Mouse (Mus musculus): ENCODE measurements around the gene Smndc1.

The Smndc1 gene

DNA sequence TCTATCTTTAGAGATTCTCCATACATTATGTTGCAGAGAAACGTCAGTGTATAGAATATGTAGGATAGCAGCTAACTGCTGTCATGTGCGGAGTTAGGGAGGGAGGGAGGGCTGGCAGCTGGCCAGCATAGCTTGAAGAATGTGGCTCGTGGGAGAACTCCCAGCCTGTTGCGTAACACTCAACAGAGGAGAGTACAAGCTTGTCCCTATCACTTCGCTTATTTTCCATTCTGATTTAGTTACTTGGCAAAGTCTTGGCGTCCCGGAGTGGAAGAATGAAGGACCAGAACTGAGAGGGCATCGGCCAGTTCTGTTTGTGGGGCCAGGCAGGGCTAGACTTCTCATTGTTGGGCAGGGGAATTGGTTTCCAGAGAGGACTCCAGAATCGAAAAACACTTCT lies 25.4 kb downstream of the Smndc1 start:
- in situ Hi-C loops (cut with MboI; ENCODE audit: low pct_unique_long_range_greater_than_20kb in 1 of 2, low sequenced_read_pairs in 2 of 2, unreplicated experiment in 1 of 2) = loop anchor here (5.0 to 25.0 kb wide), 3 partner anchors 118 to 303 kb away; no protein-coding TSS in a partner anchor

DNA sequence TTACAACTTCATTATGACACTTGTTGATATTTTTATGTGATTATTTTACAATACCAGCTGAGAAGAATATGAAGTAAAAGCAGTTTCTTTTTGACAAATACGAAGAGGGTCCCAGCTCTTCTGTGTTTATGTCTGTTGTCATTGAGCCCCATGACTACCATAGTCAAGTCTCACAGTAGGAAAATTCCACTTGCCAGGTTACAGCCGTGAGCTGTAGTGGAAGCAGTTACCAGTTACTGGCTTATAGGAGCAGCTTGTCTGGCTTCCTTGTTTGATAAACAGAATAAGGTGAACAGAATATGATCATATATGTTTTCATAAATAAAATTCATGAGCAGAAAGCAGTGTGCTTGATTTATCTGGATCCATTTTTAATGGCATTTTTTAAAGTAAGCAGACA lies 25.8 kb downstream of the Smndc1 start:
- in situ Hi-C loops (cut with MboI; ENCODE audit: low pct_unique_long_range_greater_than_20kb in 1 of 2, low sequenced_read_pairs in 2 of 2, unreplicated experiment in 1 of 2) = loop anchor here (5.0 to 25.0 kb wide), 3 partner anchors 117 to 302 kb away; no protein-coding TSS in a partner anchor

DNA sequence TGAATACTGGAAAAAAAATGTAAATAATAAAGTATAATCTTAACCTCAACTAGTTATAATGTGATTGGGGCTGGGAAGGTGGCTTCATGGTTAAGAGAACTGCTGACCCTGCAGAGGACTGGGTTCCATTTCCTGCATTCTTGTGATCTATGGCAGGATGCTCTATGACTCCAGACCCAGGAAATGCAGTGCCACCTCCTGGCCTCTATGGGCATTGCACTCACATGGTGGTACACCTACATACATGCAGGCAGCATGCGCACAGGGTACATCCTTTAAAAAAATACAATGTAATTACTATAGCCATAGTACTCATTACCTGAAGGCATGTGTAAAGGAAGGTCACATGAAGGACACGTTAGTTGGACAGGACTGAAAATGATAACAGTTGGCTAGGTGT lies 27.4 kb downstream of the Smndc1 start:
- in situ Hi-C loops (cut with MboI; ENCODE audit: low pct_unique_long_range_greater_than_20kb in 1 of 2, low sequenced_read_pairs in 2 of 2, unreplicated experiment in 1 of 2) = loop anchor here (5.0 to 25.0 kb wide), 3 partner anchors 116 to 301 kb away; no protein-coding TSS in a partner anchor

DNA sequence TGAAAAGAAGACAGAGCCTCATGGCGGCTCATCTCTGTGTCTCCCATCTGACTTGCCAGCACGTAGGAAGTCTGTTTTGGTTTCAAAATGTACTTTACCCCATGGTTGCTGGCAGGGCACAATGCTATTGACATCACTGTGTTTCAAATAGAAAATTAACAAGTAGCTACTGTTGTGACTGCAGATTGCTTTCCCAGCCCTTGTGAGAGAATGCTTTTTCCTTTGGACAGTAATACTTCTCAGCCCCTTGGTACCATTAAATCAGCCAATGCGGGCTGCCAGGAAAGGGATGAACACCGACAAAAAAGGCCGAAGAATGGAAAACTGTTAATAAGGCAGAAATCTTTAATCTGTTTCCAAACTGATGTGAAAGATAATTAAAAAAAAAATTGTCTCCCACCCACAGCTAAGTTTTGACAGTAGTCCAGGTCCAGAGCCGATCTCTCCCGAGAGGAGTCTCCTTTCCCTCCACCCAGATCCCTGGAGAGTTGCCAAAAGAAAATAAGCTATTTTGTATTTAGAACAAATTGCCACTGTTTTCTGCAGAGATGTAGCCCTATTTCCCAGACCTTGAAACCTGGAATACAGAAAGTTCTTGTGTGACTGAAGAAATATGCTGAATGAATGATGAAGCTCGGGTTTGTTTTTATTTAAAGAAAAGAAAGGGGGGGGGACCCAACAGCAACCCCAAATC lies 30.0 kb downstream of the Smndc1 start:
- in situ Hi-C loops (cut with MboI; ENCODE audit: low pct_unique_long_range_greater_than_20kb in 1 of 2, low sequenced_read_pairs in 2 of 2, unreplicated experiment in 1 of 2) = loop anchor here (5.0 to 25.0 kb wide), 3 partner anchors 113 to 298 kb away; no protein-coding TSS in a partner anchor

DNA sequence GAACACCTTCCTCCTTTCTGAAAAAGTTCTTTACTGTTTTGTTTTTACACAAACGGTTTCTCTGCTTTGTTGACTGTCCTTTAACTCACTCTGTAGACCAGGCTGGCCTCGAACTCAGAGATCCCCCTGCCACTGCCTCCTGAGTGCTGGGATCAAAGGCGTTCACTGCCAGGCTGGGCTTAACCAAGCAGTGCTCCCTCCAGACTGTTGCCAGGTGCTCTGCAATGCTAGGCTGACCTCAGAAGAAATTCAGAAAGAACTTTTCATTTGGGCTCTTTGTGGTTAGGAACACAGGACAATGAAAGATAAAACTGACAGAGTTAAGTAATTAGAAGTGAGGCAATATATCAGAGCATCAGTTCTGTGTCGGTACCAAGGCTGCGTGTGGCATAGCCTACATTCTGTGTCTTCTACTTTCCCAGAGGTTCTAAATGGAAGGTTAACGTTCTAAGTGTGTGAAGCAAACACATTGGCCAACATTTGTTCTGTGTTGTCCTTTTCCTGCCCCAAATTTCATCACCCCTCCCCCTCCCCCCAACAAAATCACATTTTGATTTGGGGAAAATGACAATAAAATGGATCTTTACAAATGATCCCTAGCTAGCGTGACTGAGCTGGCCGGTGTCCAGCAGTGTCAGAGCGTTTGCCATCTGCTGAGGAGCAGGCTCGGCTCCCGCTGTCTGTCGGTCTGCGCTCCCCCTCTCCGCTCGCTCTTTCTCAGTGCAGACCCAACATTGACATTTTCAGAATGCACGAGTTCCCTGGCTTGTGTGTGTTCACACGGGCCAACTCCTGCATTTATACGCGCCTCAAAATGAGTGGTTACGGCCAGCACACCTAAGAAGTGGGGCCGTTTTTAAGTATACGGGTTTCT lies 31.0 kb downstream of the Smndc1 start:
- in situ Hi-C loops (cut with MboI; ENCODE audit: low pct_unique_long_range_greater_than_20kb in 1 of 2, low sequenced_read_pairs in 2 of 2, unreplicated experiment in 1 of 2) = loop anchor here (5.0 to 25.0 kb wide), 3 partner anchors 112 to 297 kb away; no protein-coding TSS in a partner anchor

DNA sequence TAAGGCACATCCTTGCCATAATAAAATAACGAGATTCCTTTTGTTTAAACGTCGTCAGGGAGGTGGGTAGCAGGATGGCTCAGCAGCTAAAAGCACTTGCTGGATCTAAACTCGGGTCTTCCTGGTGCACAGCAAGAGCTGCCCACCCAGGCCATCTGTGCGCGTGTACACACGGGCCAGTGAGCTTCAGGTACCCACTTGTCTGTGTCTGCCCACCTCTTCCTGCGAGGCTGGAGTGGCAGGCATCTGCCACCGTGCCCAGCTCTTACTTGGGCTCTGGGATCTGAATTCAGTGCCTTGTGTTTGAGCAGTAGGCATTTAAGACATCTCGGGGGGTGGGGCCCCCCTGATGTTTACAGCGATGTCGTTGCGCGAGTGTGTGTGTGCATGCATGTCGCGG lies 35.3 kb downstream of the Smndc1 start:
- in situ Hi-C loops (cut with MboI; ENCODE audit: low pct_unique_long_range_greater_than_20kb in 1 of 2, low sequenced_read_pairs in 2 of 2, unreplicated experiment in 1 of 2) = loop anchor here in 1 of 2 experiments (25.0 kb wide), 1 partner anchor 293 kb away; no protein-coding TSS in a partner anchor

DNA sequence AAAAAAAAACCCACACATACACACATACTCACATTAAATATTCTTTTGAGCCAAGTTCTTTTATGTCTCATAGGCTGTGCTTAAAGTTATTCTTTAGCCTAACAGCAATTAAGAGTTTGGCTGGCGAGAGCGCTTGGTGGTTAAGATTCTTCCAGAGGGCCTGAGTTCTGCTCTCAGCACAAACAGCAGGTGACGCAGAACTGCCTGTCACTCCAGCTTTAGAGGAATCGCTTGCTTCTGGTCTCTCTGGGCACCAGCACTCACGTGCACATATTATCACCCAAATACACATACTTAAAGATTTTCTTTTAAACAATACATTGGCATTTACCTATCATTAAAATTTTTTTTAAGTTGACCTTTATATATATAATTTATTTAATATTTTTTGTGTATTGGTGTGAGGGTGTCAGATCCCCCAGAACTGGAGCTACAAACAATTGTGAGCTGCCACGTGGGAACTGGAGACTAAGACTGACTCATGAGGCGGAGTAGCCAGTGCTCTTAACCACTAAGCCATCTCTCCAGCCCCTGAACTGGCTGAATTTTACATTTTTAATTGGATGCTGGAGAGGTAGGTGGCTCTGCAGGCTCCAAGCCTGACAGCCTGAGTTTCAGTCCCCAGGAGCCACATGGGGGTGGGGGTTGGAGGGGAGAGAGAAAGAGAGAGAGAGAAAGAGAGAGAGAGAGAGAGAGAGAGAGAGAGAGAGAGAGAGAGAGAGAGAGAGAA lies 35.9 kb downstream of the Smndc1 start:
- in situ Hi-C loops (cut with MboI; ENCODE audit: low pct_unique_long_range_greater_than_20kb in 1 of 2, low sequenced_read_pairs in 2 of 2, unreplicated experiment in 1 of 2) = loop anchor here in 1 of 2 experiments (25.0 kb wide), 1 partner anchor 292 kb away; no protein-coding TSS in a partner anchor

DNA sequence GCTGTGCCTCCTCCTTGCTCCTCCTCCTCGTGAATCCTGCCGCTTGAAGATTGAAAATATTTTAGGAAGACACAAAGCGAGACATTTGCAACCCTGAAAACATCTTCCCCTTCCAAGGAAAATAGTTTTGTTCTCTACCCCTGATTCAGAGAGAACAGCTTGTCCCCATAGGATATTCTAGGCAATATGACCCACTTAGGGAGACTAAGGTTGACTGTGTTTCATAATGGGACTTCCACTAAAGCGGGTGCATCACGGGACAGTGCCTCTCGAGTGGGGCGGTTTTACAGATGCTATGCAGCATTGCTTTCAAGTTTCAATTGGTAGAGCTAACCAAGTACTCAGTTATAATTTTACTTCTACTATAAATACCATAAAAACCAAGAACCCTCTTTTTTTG lies 36.5 kb downstream of the Smndc1 start:
- in situ Hi-C loops (cut with MboI; ENCODE audit: low pct_unique_long_range_greater_than_20kb in 1 of 2, low sequenced_read_pairs in 2 of 2, unreplicated experiment in 1 of 2) = loop anchor here in 1 of 2 experiments (25.0 kb wide), 1 partner anchor 292 kb away; no protein-coding TSS in a partner anchor

DNA sequence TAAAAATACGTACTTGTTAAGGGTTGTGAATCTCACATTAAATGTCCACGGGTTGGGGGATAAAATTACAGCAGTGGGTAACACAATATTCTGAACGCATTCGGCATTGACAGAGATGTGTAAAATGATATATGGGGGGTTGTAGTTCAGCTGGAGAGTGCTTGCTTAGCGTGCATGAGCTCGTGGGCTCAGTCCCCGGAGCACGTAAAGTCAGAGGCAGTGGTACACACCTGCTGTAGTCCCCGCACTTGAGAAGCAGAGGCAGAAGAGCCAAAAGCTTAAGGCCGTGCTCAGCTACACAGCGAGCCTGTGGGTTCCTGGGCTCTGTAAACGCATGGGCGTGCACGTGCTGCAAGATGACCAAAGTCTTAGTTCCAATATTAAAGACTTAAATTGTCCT lies 44.6 kb downstream of the Smndc1 start:
- in situ Hi-C loops (cut with MboI; ENCODE audit: low pct_unique_long_range_greater_than_20kb in 1 of 2, low sequenced_read_pairs in 2 of 2, unreplicated experiment in 1 of 2) = no loop called here

DNA sequence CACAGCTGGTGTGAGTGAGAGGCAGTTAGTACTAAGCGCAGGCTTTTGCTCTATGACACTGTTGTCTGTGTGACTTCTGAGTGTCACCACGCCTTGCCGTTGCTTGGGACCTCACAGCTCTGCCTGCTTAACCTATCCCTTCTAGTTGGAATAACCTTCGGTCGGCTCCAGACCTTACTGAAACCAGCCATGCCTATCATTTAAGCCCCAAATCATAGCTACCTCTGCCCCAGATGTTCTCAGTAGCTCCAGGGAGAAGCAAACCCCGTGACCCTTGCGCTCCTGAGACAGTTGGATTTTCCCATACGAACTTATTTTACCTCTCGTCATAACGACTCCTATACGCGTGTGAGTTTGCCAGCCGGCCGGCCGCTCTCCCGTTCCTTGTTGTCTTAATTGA lies 46.3 kb downstream of the Smndc1 start:
- in situ Hi-C loops (cut with MboI; ENCODE audit: low pct_unique_long_range_greater_than_20kb in 1 of 2, low sequenced_read_pairs in 2 of 2, unreplicated experiment in 1 of 2) = no loop called here

DNA sequence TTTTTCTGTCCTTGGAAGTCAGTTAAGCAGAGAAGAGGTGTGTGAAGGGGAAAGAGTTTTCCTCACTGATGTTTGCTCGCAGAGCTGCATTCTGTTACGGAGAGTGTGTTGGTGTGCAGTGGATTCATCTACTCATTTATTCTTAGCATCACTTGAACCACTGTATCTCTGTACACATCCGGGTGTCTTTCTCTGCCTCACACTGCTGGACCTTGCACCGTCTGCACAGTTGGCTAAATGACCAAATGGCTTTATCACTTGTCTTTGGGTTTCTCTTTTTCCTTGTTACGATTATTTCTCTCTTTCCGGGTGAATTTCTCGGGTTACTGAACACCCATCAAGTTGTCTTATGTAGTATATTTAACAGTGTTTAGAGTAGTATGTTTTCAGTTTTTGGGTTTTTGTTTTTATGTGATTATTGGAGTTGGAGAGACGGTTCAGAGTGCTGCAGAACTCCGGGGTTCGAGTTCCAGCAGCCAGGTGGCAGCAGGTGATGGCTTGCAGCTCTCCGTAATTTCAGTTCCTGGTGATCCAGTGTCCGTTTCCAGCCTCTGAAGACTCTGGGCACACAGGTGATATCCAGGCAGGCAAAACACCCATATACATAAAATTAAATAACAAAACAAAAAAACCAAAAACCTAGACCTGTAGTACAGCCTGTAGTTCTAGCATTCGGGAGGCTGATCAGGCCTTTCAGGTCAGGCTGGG lies 47.0 kb downstream of the Smndc1 start:
- in situ Hi-C loops (cut with MboI; ENCODE audit: low pct_unique_long_range_greater_than_20kb in 1 of 2, low sequenced_read_pairs in 2 of 2, unreplicated experiment in 1 of 2) = no loop called here

DNA sequence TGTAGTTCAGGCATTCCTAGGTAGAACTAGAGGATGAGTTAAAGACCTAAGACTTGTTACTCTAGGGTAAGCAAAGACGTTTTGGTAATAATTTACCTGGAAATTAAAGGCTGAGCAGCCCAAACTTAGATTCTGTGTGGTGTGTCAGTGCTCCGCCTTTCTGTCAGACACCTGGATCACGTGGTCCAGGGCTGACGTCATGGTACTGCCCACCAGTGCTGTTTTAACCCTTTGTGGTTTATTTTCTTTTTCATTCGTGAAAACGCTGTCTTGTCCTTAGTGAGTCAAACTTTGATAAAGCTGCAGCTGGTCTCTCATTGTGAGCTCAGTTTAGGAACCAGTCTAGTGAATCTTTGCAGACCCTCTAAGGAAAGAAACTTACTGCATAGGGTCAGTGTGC lies 50.0 kb downstream of the Smndc1 start:
- in situ Hi-C loops (cut with MboI; ENCODE audit: low pct_unique_long_range_greater_than_20kb in 1 of 2, low sequenced_read_pairs in 2 of 2, unreplicated experiment in 1 of 2) = no loop called here

DNA sequence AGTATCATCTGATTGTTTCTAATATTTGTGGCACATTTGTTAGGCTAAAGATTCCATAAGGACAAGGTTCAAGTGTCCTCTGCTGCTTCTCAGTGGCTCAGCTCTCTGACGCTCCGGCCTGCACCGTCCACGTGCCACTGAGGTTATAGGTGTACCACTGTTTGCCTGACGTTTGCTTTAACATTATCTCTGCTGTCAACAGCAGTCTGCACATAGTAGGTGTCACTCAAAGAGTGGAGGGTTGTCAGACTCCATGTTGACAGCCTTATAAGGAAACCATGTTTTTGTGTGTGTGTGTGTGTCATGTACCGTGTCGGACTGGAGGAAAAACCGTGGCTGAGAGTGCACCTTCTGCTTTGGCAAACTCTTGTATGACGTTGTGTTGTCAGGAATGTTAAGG lies 55.1 kb downstream of the Smndc1 start:
- in situ Hi-C loops (cut with MboI; ENCODE audit: low pct_unique_long_range_greater_than_20kb in 1 of 2, low sequenced_read_pairs in 2 of 2, unreplicated experiment in 1 of 2) = no loop called here

DNA sequence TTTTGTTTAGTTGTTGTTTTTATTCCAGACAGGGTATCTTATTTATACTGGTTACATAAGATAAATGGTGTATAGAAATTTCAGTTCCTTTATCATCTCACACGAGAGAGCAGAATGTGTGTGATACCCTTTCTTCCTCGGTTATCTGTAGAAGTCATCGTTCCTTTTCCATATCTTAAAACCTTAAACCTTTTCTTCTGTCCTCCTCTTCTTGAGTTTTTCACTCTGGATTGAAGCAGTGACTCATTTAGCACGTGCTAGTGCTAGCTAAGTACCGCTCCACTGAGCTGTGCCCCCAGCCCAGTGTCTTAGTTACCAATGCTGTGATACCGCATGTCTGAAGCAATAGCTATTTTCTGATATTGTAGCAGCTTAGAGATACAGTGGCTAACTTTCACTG lies 56.6 kb downstream of the Smndc1 start:
- in situ Hi-C loops (cut with MboI; ENCODE audit: low pct_unique_long_range_greater_than_20kb in 1 of 2, low sequenced_read_pairs in 2 of 2, unreplicated experiment in 1 of 2) = no loop called here

DNA sequence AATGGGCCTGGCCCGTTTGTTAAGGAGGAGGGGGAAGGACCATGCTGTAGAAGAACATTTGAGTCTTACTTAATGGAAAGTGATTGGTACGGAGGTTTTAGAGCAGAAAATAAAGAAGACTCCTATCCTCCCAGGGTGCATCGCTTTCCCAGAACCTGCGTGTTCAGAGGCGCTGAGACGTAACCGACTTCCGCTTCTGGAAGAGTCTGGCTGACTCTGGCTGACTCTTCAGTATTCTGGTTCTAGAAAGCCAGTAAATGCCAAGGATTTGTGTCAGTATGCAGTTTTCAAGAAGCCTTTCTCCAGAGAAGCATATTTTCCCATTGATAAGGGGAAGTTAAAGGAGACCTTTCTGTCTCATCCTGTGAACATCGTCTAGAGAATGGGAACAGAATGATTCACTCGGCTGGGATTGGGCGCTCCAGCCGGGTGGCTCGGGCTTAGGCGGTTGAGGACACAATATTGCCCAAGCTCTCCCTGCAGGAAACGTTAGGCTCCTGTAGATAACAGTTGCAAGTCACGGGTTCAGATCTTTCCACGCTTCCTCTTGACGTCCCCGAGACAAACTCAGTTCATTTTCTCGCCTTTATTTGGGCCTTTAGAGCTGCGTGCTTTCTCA lies 58.4 kb downstream of the Smndc1 start:
- in situ Hi-C loops (cut with MboI; ENCODE audit: low pct_unique_long_range_greater_than_20kb in 1 of 2, low sequenced_read_pairs in 2 of 2, unreplicated experiment in 1 of 2) = no loop called here

DNA sequence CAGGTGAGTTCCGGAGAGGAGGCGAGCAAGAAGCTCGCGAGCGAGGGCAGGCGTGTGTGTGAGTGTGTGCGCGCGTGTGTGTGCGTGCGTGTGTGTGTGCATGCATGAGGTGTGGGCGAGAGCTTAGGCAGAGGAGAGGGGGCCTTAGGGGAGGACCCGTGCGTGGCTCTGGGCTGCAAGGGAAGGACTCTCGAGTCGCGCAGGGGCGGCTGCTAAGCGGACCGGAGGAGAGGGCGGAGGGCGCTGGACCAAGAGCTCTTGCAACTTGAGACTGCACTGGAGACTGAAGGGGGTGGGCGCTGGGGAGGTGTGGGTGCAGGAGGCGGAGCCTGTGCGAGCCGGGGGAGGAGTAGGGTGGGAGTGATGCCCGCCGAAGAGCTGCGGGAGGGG lies 60.4 kb downstream of the Smndc1 start:
- in situ Hi-C loops (cut with MboI; ENCODE audit: low pct_unique_long_range_greater_than_20kb in 1 of 2, low sequenced_read_pairs in 2 of 2, unreplicated experiment in 1 of 2) = no loop called here
